Mouse (Mus musculus) midbrain, embryonic 13.5 days (tissue): ENCODE results near the gene Tma7. TPM values are rescaled to one million over a fixed set of nuclear protein-coding genes. Genes with fewer than 3 reads are reported as not detected.

ENCODE experiments used
- ATAC-seq: fragments of 200-750 bp; cut with Nextera tagmentation; 2 replicates; pipeline ENCODE4 v1.8.0; 2017; ENCODE audit warnings: mild to moderate bottlenecking, moderate TSS enrichment, moderate library complexity
- H3K27ac ChIP-seq: fragments of 300-500 bp; sonication (generic); 2 replicates; pipeline ENCODE4 v1.5.1; 2015; ENCODE audit warnings: inconsistent platforms, mild to moderate bottlenecking, moderate library complexity
- H3K27me3 ChIP-seq: fragments of 300-500 bp; sonication (generic); 2 replicates; pipeline ENCODE4 v1.6.1; 2015; ENCODE audit warnings: mild to moderate bottlenecking, inconsistent platforms
- H3K36me3 ChIP-seq: fragments of 300-500 bp; sonication (generic); 2 replicates; pipeline ENCODE4 v1.6.1; 2015; ENCODE audit warnings: mild to moderate bottlenecking, inconsistent platforms
- H3K4me1 ChIP-seq: fragments of 300-500 bp; sonication (generic); replicated peaks from 2 replicates; pipeline ENCODE4 v1.6.1; 2015; ENCODE audit warnings: inconsistent platforms
- H3K4me2 ChIP-seq: fragments of 300-500 bp; sonication (generic); replicated peaks from 2 replicates; pipeline ENCODE4 v1.6.1; 2015; ENCODE audit warnings: moderate library complexity, mild to moderate bottlenecking, inconsistent platforms
- H3K4me3 ChIP-seq: fragments of 300-500 bp; sonication (generic); replicated peaks from 2 replicates; pipeline ENCODE4 v1.5.1; 2015; ENCODE audit warnings: mild to moderate bottlenecking, inconsistent platforms
- H3K9ac ChIP-seq: fragments of 300-500 bp; sonication (generic); replicated peaks from 2 replicates; pipeline ENCODE4 v1.6.1; 2015; ENCODE audit warnings: mild to moderate bottlenecking, inconsistent platforms
- H3K9me3 ChIP-seq: fragments of 300-500 bp; sonication (generic); 2 replicates; pipeline ENCODE4 v1.6.1; 2016; ENCODE audit warnings: mild to moderate bottlenecking, inconsistent platforms
- WGBS: fragments of 180-500 bp; shearing (Covaris S2); methylation state at CpG from one replicate; pipeline ENCODE4 v1.1.7; 2015; 5-methylcytosine and 5-hydroxymethylcytosine counted together
- polyA plus RNA-seq: library from polyadenylated mRNA; unstranded; fragments of >200 nt; fragmentation: Nextera tagmentation; extraction: Ambion mirVana; gene quantifications from 2 replicates; pipeline ENCODE4 v1.2.1, GENCODE M21; 2015

The Tma7 gene
- polyA plus RNA-seq, 1 experiment from 2014 or later, result 724 TPM

GRCm38 (mm10) chr9:109091802-109092201 is 9.4 kb upstream of the Tma7 start:
- Histone ChIP-seq H3K27me3 (no peaks in the 10 kb centered on the region), H3K4me3 (no peak overlapping the region), H3K4me2 (no peak overlapping the region), H3K36me3 (peaks cover 36% of the 10 kb centered on the region), H3K27ac (no peak overlapping the region), H3K9ac (no peak overlapping the region), H3K9me3 (no peaks in the 10 kb centered on the region), H3K4me1 (peaks cover 21% of the 10 kb centered on the region)
- ATAC-seq, result no peak
- WGBS, result 92% methylated on average over 8 of the region's 8 CpGs

- no peak for ATAC-seq
- Histone ChIP-seq H3K27ac (no peak overlapping the region), H3K4me1 (peaks cover 14% of the 10 kb centered on the region), H3K4me3 (no peak overlapping the region), H3K27me3 (no peaks in the 10 kb centered on the region), H3K9me3 (no peaks in the 10 kb centered on the region), H3K4me2 (no peak overlapping the region), H3K36me3 (peaks cover 36% of the 10 kb centered on the region), H3K9ac (no peak overlapping the region)
- 49% methylated on average over 15 of the region's 15 CpGs for WGBS
Measured at GRCm38 (mm10) chr9:109090446-109090845, 8.1 kb upstream of the Tma7 start.

GRCm38 (mm10) chr9:109087987-109088386 is 5.6 kb upstream of the Tma7 start:
- Histone ChIP-seq H3K4me1 (peaks cover 10% of the 10 kb centered on the region), H3K36me3 (peaks cover 36% of the 10 kb centered on the region), H3K27ac (no peak overlapping the region), H3K9ac (no peak overlapping the region), H3K9me3 (no peaks in the 10 kb centered on the region), H3K27me3 (no peaks in the 10 kb centered on the region), H3K4me3 (no peak overlapping the region), H3K4me2 (no peak overlapping the region)
- ATAC-seq, result no peak
- 10% methylated on average over 5 of the region's 5 CpGs for WGBS

- H3K9me3 ChIP-seq, result no peaks in the 10 kb centered on the region
- no peak overlapping the region for H3K27ac ChIP-seq
- H3K36me3 ChIP-seq, result peaks cover 20% of the 10 kb centered on the region
- no peak overlapping the region for H3K9ac ChIP-seq
- H3K4me1 ChIP-seq, result peaks cover 28% of the 10 kb centered on the region
- no peaks in the 10 kb centered on the region for H3K27me3 ChIP-seq
- no peak overlapping the region for H3K4me2 ChIP-seq
- no peak overlapping the region for H3K4me3 ChIP-seq
- WGBS, result 12% methylated on average over 2 of the region's 2 CpGs
- ATAC-seq, result no peak
Measured at GRCm38 (mm10) chr9:109084922-109085321, 2.5 kb upstream of the Tma7 start.

- WGBS, result 6% methylated on average over 11 of the region's 11 CpGs
- H3K4me2 ChIP-seq, result peak overlapping the region; percentile 98
- H3K4me1 ChIP-seq, result peaks cover 28% of the 10 kb centered on the region
- peak; percentile 32 for ATAC-seq
- no peaks in the 10 kb centered on the region for H3K27me3 ChIP-seq
- peaks cover 27% of the 10 kb centered on the region for H3K36me3 ChIP-seq
- no peaks in the 10 kb centered on the region for H3K9me3 ChIP-seq
- peak overlapping the region; percentile 82 for H3K4me3 ChIP-seq
- H3K27ac ChIP-seq, result peak overlapping the region; percentile 67; the same call in 1 of the 2 replicates
- H3K9ac ChIP-seq, result peak overlapping the region; percentile 88
Measured at GRCm38 (mm10) chr9:109081749-109082123, 651 bp downstream of the Tma7 start.

GRCm38 (mm10) chr9:109080516-109080915 is 1.9 kb downstream of the Tma7 start:
- Histone ChIP-seq H3K4me3 (no peak overlapping the region), H3K4me1 (peaks cover 28% of the 10 kb centered on the region), H3K9ac (no peak overlapping the region), H3K27ac (no peak overlapping the region), H3K9me3 (no peaks in the 10 kb centered on the region), H3K4me2 (peak overlapping the region; percentile 98; the same call in 1 of the 2 replicates), H3K36me3 (peaks cover 27% of the 10 kb centered on the region), H3K27me3 (no peaks in the 10 kb centered on the region)
- WGBS, result 96% methylated on average over 3 of the region's 3 CpGs
- ATAC-seq, result no peak

- WGBS, result 0% methylated on average over 57 of the region's 57 CpGs
- H3K27me3 ChIP-seq, result no peaks in the 10 kb centered on the region
- peak; percentile 100 for ATAC-seq
- peak within 1 kb of the TSS; percentile 74 for H3K4me2 ChIP-seq
- H3K27ac ChIP-seq, result peak within 1 kb of the TSS; percentile 75
- peaks cover 33% of the 10 kb centered on the region for H3K36me3 ChIP-seq
- peaks cover 25% of the 10 kb centered on the region for H3K4me1 ChIP-seq
- H3K4me3 ChIP-seq, result peak within 1 kb of the TSS; percentile 92
- H3K9me3 ChIP-seq, result no peaks in the 10 kb centered on the region
- H3K9ac ChIP-seq, result peak within 1 kb of the TSS; percentile 92
Measured at GRCm38 (mm10) chr9:109073661-109074573, 8.5 kb downstream of the Tma7 start, which contains the start of gene Atrip. TSS of gene Atrip (minus strand) at chr9:109074124.

GRCm38 (mm10) chr9:109068095-109068735 is 14.2 kb downstream of the Tma7 start:
- no peak for ATAC-seq
- Histone ChIP-seq H3K27me3 (no peaks in the 10 kb centered on the region), H3K4me3 (no peak overlapping the region), H3K9ac (no peak overlapping the region), H3K36me3 (peaks cover 81% of the 10 kb centered on the region), H3K27ac (no peak overlapping the region), H3K9me3 (no peaks in the 10 kb centered on the region), H3K4me1 (peaks cover 15% of the 10 kb centered on the region), H3K4me2 (no peak overlapping the region)
- 93% methylated on average over 3 of the region's 3 CpGs for WGBS

GRCm38 (mm10) chr9:109060898-109061295 is 21.5 kb downstream of the Tma7 start:
- no peaks in the 10 kb centered on the region for H3K9me3 ChIP-seq
- no peak overlapping the region for H3K27ac ChIP-seq
- H3K36me3 ChIP-seq, result peaks cover 86% of the 10 kb centered on the region
- no peak overlapping the region for H3K4me3 ChIP-seq
- H3K4me1 ChIP-seq, result peaks cover 14% of the 10 kb centered on the region
- WGBS, result 92% methylated on average over 5 of the region's 5 CpGs
- H3K27me3 ChIP-seq, result no peaks in the 10 kb centered on the region
- ATAC-seq, result no peak
- no peak overlapping the region for H3K4me2 ChIP-seq
- H3K9ac ChIP-seq, result no peak overlapping the region

GRCm38 (mm10) chr9:109060184-109060897 is 22.0 kb downstream of the Tma7 start:
- H3K36me3 ChIP-seq, result peaks cover 80% of the 10 kb centered on the region
- H3K9me3 ChIP-seq, result no peaks in the 10 kb centered on the region
- H3K4me3 ChIP-seq, result no peak overlapping the region
- H3K4me1 ChIP-seq, result peaks cover 15% of the 10 kb centered on the region
- H3K4me2 ChIP-seq, result no peak overlapping the region
- 93% methylated on average over 16 of the region's 16 CpGs for WGBS
- no peak overlapping the region; the same call in 1 of the 2 replicates for H3K9ac ChIP-seq
- ATAC-seq, result peak; percentile 22
- no peak overlapping the region for H3K27ac ChIP-seq
- no peaks in the 10 kb centered on the region for H3K27me3 ChIP-seq

GRCm38 (mm10) chr9:109059136-109059903 is 23.1 kb downstream of the Tma7 start, which contains the start of gene Trex1:
TSS of gene Trex1 (minus strand) at chr9:109059734.
- Histone ChIP-seq H3K36me3 (peaks cover 70% of the 10 kb centered on the region), H3K27ac (peak within 1 kb of the TSS; percentile 80), H3K9me3 (no peaks in the 10 kb centered on the region), H3K9ac (peak within 1 kb of the TSS; percentile 69), H3K4me1 (peaks cover 24% of the 10 kb centered on the region), H3K27me3 (no peaks in the 10 kb centered on the region), H3K4me2 (peak within 1 kb of the TSS; percentile 57), H3K4me3 (peak within 1 kb of the TSS; percentile 35)
- 25% methylated on average over 15 of the region's 15 CpGs for WGBS
- ATAC-seq, result peak; percentile 67
